Mouse (Mus musculus) intestine, embryonic 15.5 days (tissue): ENCODE measurements around the gene Gm21885. TPM values are rescaled to one million over a fixed set of nuclear protein-coding genes. Genes with fewer than 3 reads are reported as not detected.
"Not testable (repeated sequence)": the region's sequence is repeated elsewhere in the genome, so short reads cannot be mapped to it uniquely, and the experiment has no call there.

Source experiments
- ATAC-seq: fragments of 200-750 bp; cut with Nextera tagmentation; 2 replicates; pipeline ENCODE4 v1.8.0; 2017; ENCODE audit warnings: moderate TSS enrichment, moderate library complexity
- H3K27ac ChIP-seq: fragments of 300-500 bp; sonication (generic); 2 replicates; pipeline ENCODE4 v1.5.1; 2015; ENCODE audit warnings: mild to moderate bottlenecking, inconsistent platforms
- H3K27me3 ChIP-seq: fragments of 300-500 bp; sonication (generic); replicated peaks from 2 replicates; pipeline ENCODE4 v1.6.1; 2015; ENCODE audit warnings: inconsistent platforms
- H3K36me3 ChIP-seq: fragments of 300-500 bp; sonication (generic); 2 replicates; pipeline ENCODE4 v1.6.1; 2015; ENCODE audit warnings: inconsistent platforms
- H3K4me1 ChIP-seq: fragments of 300-500 bp; sonication (generic); replicated peaks from 2 replicates; pipeline ENCODE4 v1.6.1; 2015; ENCODE audit warnings: inconsistent platforms
- H3K4me2 ChIP-seq: fragments of 300-500 bp; sonication (generic); replicated peaks from 2 replicates; pipeline ENCODE4 v1.6.1; 2015; ENCODE audit warnings: mild to moderate bottlenecking, inconsistent platforms
- H3K4me3 ChIP-seq: fragments of 300-500 bp; sonication (generic); replicated peaks from 2 replicates; pipeline ENCODE4 v1.5.1; 2015; ENCODE audit warnings: inconsistent platforms
- H3K9ac ChIP-seq: fragments of 300-500 bp; sonication (generic); 2 replicates; pipeline ENCODE4 v1.6.1; 2015; ENCODE audit warnings: inconsistent platforms
- H3K9me3 ChIP-seq: fragments of 300-500 bp; sonication (generic); 2 replicates; pipeline ENCODE4 v1.6.1; 2016; ENCODE audit warnings: inconsistent platforms
- WGBS: fragments of 180-500 bp; shearing (Covaris S2); methylation state at CpG from one replicate; pipeline ENCODE4 v1.1.7; 2015; 5-methylcytosine and 5-hydroxymethylcytosine counted together
- polyA plus RNA-seq: library from polyadenylated mRNA; unstranded; fragments of >200 nt; fragmentation: Nextera tagmentation; extraction: Ambion mirVana; gene quantifications from 2 replicates; pipeline ENCODE4 v1.2.1, GENCODE M21; 2015

Gm21885 gene
- polyA plus RNA-seq, 1 experiment from 2014 or later: 44.6 TPM

DNA sequence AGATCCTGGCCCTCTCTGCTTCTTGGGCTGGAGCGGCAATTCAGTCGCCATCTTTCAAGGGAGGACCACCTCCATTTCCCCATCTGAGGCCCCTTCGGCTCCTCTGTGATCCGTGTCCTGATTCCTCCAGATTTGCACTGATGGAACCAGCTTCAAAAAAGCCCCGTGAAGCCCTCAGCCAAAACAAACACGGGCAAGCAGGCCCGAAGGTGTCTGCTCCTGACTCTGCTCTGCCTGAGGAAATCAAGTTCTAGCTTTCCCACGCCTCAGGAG, 34.9 kb upstream of the Gm21885 start:
- H3K4me2 ChIP-seq: no peak overlapping the region; the same call in 1 of the 2 replicates
- WGBS: 45% methylated on average over 8 of the region's 8 CpGs
- H3K27ac ChIP-seq: peak overlapping the region; percentile 1; the same call in 1 of the 2 replicates
- H3K4me3 ChIP-seq: no peak overlapping the region
- peaks cover 29% of the 10 kb centered on the region for H3K4me1 ChIP-seq
- H3K9ac ChIP-seq: no peak overlapping the region
- ATAC-seq: no peak
- H3K36me3 ChIP-seq: no peaks in the 10 kb centered on the region
- H3K9me3 ChIP-seq: no peaks in the 10 kb centered on the region
- H3K27me3 ChIP-seq: no peaks in the 10 kb centered on the region

DNA sequence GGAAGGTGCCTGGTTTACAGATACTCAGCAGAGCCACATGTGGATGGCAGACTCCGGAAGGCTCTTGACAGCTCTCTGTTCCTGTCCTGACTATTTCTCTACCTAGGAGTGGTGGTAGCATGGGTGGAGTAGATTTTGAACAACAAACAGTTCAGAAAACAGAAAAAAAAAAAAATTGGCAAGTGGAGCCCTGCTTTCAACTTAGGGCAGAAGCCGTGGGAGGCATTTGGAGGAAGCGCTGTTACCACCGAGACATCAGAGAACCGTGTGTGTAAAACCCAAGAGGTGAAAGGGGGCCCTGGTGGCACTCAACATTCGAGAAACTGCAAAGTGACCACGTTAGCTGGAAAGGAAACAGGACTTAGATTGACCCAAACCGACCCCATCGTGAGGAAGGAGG, 28.5 kb upstream of the Gm21885 start:
- Histone ChIP-seq H3K9me3 (no peaks in the 10 kb centered on the region), H3K36me3 (no peaks in the 10 kb centered on the region), H3K27me3 (no peaks in the 10 kb centered on the region), H3K27ac (no peak overlapping the region), H3K4me1 (no peaks in the 10 kb centered on the region), H3K4me2 (no peak overlapping the region), H3K9ac (no peak overlapping the region), H3K4me3 (no peak overlapping the region)
- no peak for ATAC-seq
- WGBS: 79% methylated on average over 9 of the region's 9 CpGs

DNA sequence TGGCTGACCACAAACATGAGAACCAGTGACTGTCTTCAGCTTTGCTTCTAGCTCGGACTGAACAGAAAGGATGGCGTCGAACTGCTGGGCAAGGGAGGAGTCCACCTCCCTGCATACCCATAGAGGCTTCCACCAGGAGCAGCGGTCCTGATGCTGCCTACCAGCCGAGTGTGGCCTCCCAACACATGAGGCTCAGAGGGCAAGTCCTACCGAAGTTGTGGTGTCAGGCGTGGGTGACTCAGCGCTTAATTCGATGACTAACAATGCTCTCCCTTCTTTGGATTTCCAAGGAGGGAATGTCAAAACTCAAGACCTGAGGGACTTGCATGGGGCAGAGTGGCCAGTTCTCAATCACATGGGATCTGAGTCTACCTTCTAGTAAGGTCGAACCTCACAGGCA, 28.0 kb upstream of the Gm21885 start:
- Histone ChIP-seq H3K27me3 (no peaks in the 10 kb centered on the region), H3K36me3 (no peaks in the 10 kb centered on the region), H3K9me3 (no peaks in the 10 kb centered on the region), H3K4me3 (no peak overlapping the region), H3K27ac (no peak overlapping the region), H3K4me2 (no peak overlapping the region), H3K4me1 (no peaks in the 10 kb centered on the region), H3K9ac (no peak overlapping the region)
- 86% methylated on average over 10 of the region's 10 CpGs for WGBS
- no peak for ATAC-seq

GRCm38 (mm10) chr11:94255733-94256132, 25.9 kb upstream of the Gm21885 start:
- no peaks in the 10 kb centered on the region for H3K9me3 ChIP-seq
- H3K27me3 ChIP-seq: no peaks in the 10 kb centered on the region
- H3K4me3 ChIP-seq: no peak overlapping the region
- H3K4me2 ChIP-seq: no peak overlapping the region
- no peaks in the 10 kb centered on the region for H3K36me3 ChIP-seq
- no peak for ATAC-seq
- 73% methylated on average over 5 of the region's 5 CpGs for WGBS
- no peak overlapping the region for H3K27ac ChIP-seq
- H3K9ac ChIP-seq: no peak overlapping the region
- no peaks in the 10 kb centered on the region for H3K4me1 ChIP-seq

- no peak for ATAC-seq
- H3K4me3 ChIP-seq: no peak overlapping the region
- no peaks in the 10 kb centered on the region for H3K36me3 ChIP-seq
- 78% methylated on average over 14 of the region's 14 CpGs for WGBS
- no peaks in the 10 kb centered on the region for H3K9me3 ChIP-seq
- no peaks in the 10 kb centered on the region for H3K4me1 ChIP-seq
- no peak overlapping the region for H3K9ac ChIP-seq
- no peaks in the 10 kb centered on the region for H3K27me3 ChIP-seq
- no peak overlapping the region for H3K27ac ChIP-seq
- no peak overlapping the region for H3K4me2 ChIP-seq
Measured at GRCm38 (mm10) chr11:94257987-94258386, 23.7 kb upstream of the Gm21885 start.

DNA sequence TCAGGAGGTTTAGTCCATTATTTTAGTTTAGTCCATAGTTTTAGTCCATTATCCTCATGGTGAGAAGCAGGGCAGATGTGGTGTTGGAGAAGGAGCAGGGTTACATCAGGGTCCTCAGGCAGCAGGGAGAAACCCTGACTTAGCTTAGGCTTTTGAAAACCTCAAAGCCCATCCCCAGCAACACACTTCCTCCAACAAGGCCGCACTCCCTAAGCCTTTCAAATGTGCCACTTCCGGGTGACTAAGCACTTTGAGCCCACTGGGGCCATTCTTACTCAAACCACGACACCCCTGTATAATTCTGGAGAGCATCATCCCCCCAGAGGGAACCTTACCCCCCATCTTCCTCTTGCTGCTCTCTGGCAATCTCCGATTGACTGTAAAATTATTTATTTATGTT, 21.9 kb upstream of the Gm21885 start:
- Histone ChIP-seq H3K27ac (no peak overlapping the region), H3K4me3 (no peak overlapping the region), H3K4me2 (no peak overlapping the region), H3K9ac (no peak overlapping the region), H3K9me3 (no peaks in the 10 kb centered on the region), H3K4me1 (no peaks in the 10 kb centered on the region), H3K27me3 (no peaks in the 10 kb centered on the region), H3K36me3 (no peaks in the 10 kb centered on the region)
- 74% methylated on average over 4 of the region's 4 CpGs for WGBS
- no peak for ATAC-seq

DNA sequence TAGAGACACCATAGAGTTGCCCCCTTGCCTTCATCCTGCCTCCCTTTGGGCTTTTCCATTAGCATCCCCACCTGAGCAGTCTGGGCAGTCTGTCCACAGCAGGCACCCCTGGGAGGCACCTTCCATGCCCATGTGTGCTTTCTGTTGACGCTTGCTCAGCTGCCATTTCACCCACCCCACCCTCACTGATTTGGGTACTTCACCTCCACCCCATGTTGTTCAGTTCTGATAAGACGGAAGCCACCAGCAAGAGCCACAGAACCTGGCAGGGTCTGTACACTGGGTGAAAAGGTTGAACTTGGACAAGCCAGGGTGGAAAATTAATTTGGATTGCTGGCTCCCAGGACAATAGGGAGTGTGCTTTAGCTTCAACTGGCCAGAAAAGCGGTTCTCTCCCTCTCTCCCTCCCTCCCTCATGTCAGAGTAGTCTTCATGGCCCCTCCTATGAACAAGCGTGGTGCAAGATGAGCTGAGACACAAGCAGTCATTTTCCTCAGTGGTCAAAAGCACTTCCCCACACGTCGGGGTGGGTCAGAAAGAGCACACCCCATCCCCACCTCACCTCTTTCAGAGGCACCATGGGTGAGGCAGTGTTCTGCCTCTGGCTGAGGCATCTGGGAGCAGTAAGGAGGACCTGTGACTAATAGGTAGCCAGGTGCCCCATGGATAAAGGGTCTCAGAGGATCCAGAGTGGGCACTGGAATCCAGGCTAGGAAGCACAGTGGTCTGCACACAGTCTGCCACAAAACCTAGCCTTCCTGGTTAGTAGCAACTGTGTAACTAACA, 19.9 kb upstream of the Gm21885 start:
- 65% methylated on average over 6 of the region's 6 CpGs for WGBS
- H3K9ac ChIP-seq: no peak overlapping the region
- no peak overlapping the region for H3K4me2 ChIP-seq
- no peaks in the 10 kb centered on the region for H3K27me3 ChIP-seq
- H3K36me3 ChIP-seq: no peaks in the 10 kb centered on the region
- H3K27ac ChIP-seq: no peak overlapping the region
- H3K4me1 ChIP-seq: no peaks in the 10 kb centered on the region; the same call in 1 of the 2 replicates
- no peak overlapping the region for H3K4me3 ChIP-seq
- ATAC-seq: peak; percentile 56; the same call in 1 of the 2 replicates
- no peaks in the 10 kb centered on the region for H3K9me3 ChIP-seq

GRCm38 (mm10) chr11:94265134-94265785, 16.4 kb upstream of the Gm21885 start:
- no peaks in the 10 kb centered on the region for H3K36me3 ChIP-seq
- H3K9me3 ChIP-seq: no peaks in the 10 kb centered on the region
- H3K9ac ChIP-seq: no peak overlapping the region; the same call in 1 of the 2 replicates
- 1% methylated on average over 18 of the region's 18 CpGs for WGBS
- 0 out of 2 replicates have a peak overlapping the region, but pooled peaks have one; percentile 20 for H3K27ac ChIP-seq
- ATAC-seq: peak; percentile 71
- no peaks in the 10 kb centered on the region for H3K27me3 ChIP-seq
- peak overlapping the region; percentile 69 for H3K4me2 ChIP-seq
- H3K4me3 ChIP-seq: peak overlapping the region; percentile 29
- H3K4me1 ChIP-seq: no peaks in the 10 kb centered on the region; the same call in 1 of the 2 replicates

GRCm38 (mm10) chr11:94266155-94266554, 15.5 kb upstream of the Gm21885 start:
- not testable (repeated sequence) for H3K27me3 ChIP-seq, ATAC-seq, H3K9me3 ChIP-seq, H3K4me3 ChIP-seq, H3K4me1 ChIP-seq, H3K27ac ChIP-seq, H3K36me3 ChIP-seq, H3K4me2 ChIP-seq, H3K9ac ChIP-seq
- 77% methylated on average over 3 of the region's 3 CpGs for WGBS

- H3K9ac ChIP-seq: no peak overlapping the region
- H3K27me3 ChIP-seq: no peaks in the 10 kb centered on the region
- no peak for ATAC-seq
- H3K4me1 ChIP-seq: peaks cover 2% of the 10 kb centered on the region; the same call in 1 of the 2 replicates
- H3K36me3 ChIP-seq: no peaks in the 10 kb centered on the region
- no peak overlapping the region for H3K4me3 ChIP-seq
- H3K4me2 ChIP-seq: no peak overlapping the region
- H3K9me3 ChIP-seq: no peaks in the 10 kb centered on the region
- no peak overlapping the region for H3K27ac ChIP-seq
Measured at GRCm38 (mm10) chr11:94268761-94269160, 12.9 kb upstream of the Gm21885 start.

- Histone ChIP-seq H3K9me3 (no peaks in the 10 kb centered on the region), H3K27me3 (no peaks in the 10 kb centered on the region), H3K4me1 (peaks cover 3% of the 10 kb centered on the region; the same call in 1 of the 2 replicates), H3K4me2 (no peak overlapping the region), H3K9ac (no peak overlapping the region), H3K27ac (no peak overlapping the region), H3K4me3 (no peak overlapping the region), H3K36me3 (no peaks in the 10 kb centered on the region)
- 87% methylated on average over 7 of the region's 7 CpGs for WGBS
- no peak for ATAC-seq
Measured at GRCm38 (mm10) chr11:94269906-94270305, 11.8 kb upstream of the Gm21885 start.

DNA sequence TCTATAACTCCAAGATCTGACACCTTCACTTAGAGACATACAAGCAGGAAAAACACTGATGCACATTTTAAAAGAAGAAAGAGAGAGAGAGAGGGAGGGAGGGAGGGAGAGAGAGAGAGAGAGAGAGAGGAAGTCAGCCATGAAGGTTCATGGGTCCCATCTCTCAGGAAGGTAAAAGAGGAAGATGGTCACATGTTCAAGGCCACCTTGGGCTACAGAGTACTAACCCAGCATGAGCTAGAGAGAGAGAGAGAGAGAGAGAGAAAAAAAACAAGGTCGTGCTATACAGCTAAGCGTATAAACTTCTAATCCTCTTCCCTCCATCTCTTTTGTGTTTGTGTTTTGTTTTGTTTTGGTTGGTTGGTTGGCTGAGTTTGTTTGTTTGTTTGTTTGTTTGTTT, 10.7 kb upstream of the Gm21885 start:
- no peak overlapping the region for H3K4me3 ChIP-seq
- H3K36me3 ChIP-seq: no peaks in the 10 kb centered on the region
- no peak overlapping the region for H3K27ac ChIP-seq
- H3K4me1 ChIP-seq: 0 out of 2 replicates have a peak, but pooled peaks cover 3% of the 10 kb centered on the region
- no peak overlapping the region for H3K4me2 ChIP-seq
- no peaks in the 10 kb centered on the region for H3K27me3 ChIP-seq
- WGBS: 92% methylated on average over 2 of the region's 2 CpGs
- H3K9me3 ChIP-seq: no peaks in the 10 kb centered on the region
- H3K9ac ChIP-seq: no peak overlapping the region
- ATAC-seq: no peak
